Mouse (Mus musculus) myocyte (in vitro differentiated cells): ENCODE measurements at regions not wholly inside any gene's neighbourhood (a gene's known extent, or its start where the extent isn't known, plus 50 kb on each side); places are given as distances from the start of the nearest gene placed in this dataset.

Experiments used
- CEBPB ChIP-seq: IDR thresholded peaks from 2 replicates; pipeline ENCODE4 v1.6.1; 2011; ENCODE audit warnings: mild to moderate bottlenecking, moderate library complexity; ENCODE audit not compliant: poor library complexity, insufficient read depth, severe bottlenecking
- E2F4 ChIP-seq: IDR thresholded peaks from one replicate; pipeline ENCODE4 v1.6.1; 2011; ENCODE audit warnings: mild to moderate bottlenecking, control low read depth, moderate library complexity; ENCODE audit not compliant: insufficient read depth
- MAX ChIP-seq: IDR thresholded peaks from one replicate; pipeline ENCODE4 v1.6.1; 2011; ENCODE audit warnings: low read depth, mild to moderate bottlenecking, control low read depth
- MYOD1 ChIP-seq, 3 experiments: IDR thresholded peaks; one replicate each; pipeline ENCODE4 v1.6.1; 2011; ENCODE audit warnings: control low read depth in 2 of 3, low read depth in 2 of 3, mild to moderate bottlenecking in 2 of 3, moderate library complexity in 1 of 3; ENCODE audit not compliant: insufficient read length in 2 of 3, control insufficient read depth in 1 of 3
- MYOG ChIP-seq, 3 experiments: IDR thresholded peaks; one replicate each; pipeline ENCODE4 v1.6.1; 2011; ENCODE audit warnings: control low read depth in 2 of 3, low read depth in 2 of 3, mild to moderate bottlenecking in 2 of 3; ENCODE audit not compliant: insufficient read length in 2 of 3, control insufficient read depth in 1 of 3, insufficient read depth in 1 of 3
- POLR2A ChIP-seq: IDR thresholded peaks from one replicate; pipeline ENCODE4 v1.6.1; 2011; ENCODE audit warnings: low read depth, mild to moderate bottlenecking, control low read depth, moderate library complexity; ENCODE audit not compliant: insufficient read length
- REST ChIP-seq: IDR thresholded peaks from one replicate; pipeline ENCODE4 v1.6.1; 2011; ENCODE audit warnings: mild to moderate bottlenecking, control low read depth, moderate library complexity; ENCODE audit not compliant: insufficient read depth, insufficient read length
- SRF ChIP-seq: IDR thresholded peaks from one replicate; pipeline ENCODE4 v1.6.1; 2011; ENCODE audit warnings: low read depth; ENCODE audit not compliant: control insufficient read depth, insufficient read length
- TCF12 ChIP-seq: IDR thresholded peaks from one replicate; pipeline ENCODE4 v1.6.1; 2011; ENCODE audit warnings: mild to moderate bottlenecking, control low read depth; ENCODE audit not compliant: poor library complexity, insufficient read depth, severe bottlenecking
- USF1 ChIP-seq: IDR thresholded peaks from one replicate; pipeline ENCODE4 v1.6.1; 2011; ENCODE audit warnings: low read depth, mild to moderate bottlenecking, control low read depth, moderate library complexity

DNA sequence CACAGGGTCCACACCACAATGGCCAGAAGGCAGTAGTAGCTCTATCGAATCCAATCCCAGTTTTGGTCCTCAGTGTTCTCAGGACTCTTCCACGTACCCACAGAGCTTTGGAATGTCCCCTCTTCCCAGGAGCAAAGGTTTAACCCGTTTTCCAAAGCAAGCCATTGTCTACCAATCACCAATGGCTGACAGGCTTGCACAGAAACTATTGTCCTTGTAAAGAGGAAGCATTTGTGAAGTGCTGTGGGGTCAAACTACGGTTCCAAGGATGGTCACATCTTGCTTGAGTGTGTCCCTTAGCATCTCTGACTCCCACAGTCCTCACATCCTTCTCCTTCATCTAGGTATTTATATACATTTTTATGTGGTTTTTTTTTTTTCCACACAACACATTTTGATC, 409.2 kb downstream of the Sox2 start:
- TF ChIP-seq MYOG (IDR thresholded peaks at IDR 0.05; ENCODE audit: control insufficient read depth in 1 of 3, insufficient read depth in 1 of 3, insufficient read length in 2 of 3, low read depth in 2 of 3) (no peak), POLR2A (no peak), SRF (no peak), E2F4 (no peak), TCF12 (no peak), USF1 (no peak), MAX (no peak), MYOD1 (IDR thresholded peaks at IDR 0.05; ENCODE audit: control insufficient read depth in 1 of 3, insufficient read length in 2 of 3, low read depth in 2 of 3) (no peak), CEBPB (no peak), REST (no peak)
